Mouse (Mus musculus) frontal cortex, postnatal 25 days (tissue): Measurements from ENCODE around the gene Lbhd2.

Experiments
- DNase-seq, 2 experiments: peaks; one replicate each; pipeline ENCODE4 v3.0.0; 2022; ENCODE audit warnings: low spot score in 2 of 2

Lbhd2 gene

GRCm38 (mm10) chr12:111432097-111432496 lies 25.5 kb downstream of the Lbhd2 start:
- no peak for DNase-seq

GRCm38 (mm10) chr12:111432751-111433331 lies 26.2 kb downstream of the Lbhd2 start:
- DNase-seq, result no peak

GRCm38 (mm10) chr12:111434164-111434744 lies 27.6 kb downstream of the Lbhd2 start:
- no peak for DNase-seq

- no peak for DNase-seq
Measured at GRCm38 (mm10) chr12:111434745-111435327, 28.2 kb downstream of the Lbhd2 start.

GRCm38 (mm10) chr12:111436170-111436569 lies 29.6 kb downstream of the Lbhd2 start:
- no peak for DNase-seq

- no peak for DNase-seq
Measured at GRCm38 (mm10) chr12:111436640-111437039, 30.0 kb downstream of the Lbhd2 start.

- no peak for DNase-seq
Measured at GRCm38 (mm10) chr12:111437222-111437900, 30.8 kb downstream of the Lbhd2 start.

- no peak for DNase-seq
Measured at GRCm38 (mm10) chr12:111438850-111439249, 32.2 kb downstream of the Lbhd2 start.

GRCm38 (mm10) chr12:111440701-111441373 lies 34.2 kb downstream of the Lbhd2 start:
- DNase-seq, result no peak

- no peak for DNase-seq
Measured at GRCm38 (mm10) chr12:111441523-111441922, 34.9 kb downstream of the Lbhd2 start.

GRCm38 (mm10) chr12:111442309-111443010 lies 35.9 kb downstream of the Lbhd2 start, which contains the start of gene Tnfaip2:
Gene Tnfaip2 (plus strand): TSS chr12:111442469.
- no peak for DNase-seq

GRCm38 (mm10) chr12:111443011-111443870 lies 36.6 kb downstream of the Lbhd2 start:
- DNase-seq, result no peak

GRCm38 (mm10) chr12:111443921-111444831 lies 37.6 kb downstream of the Lbhd2 start:
- DNase-seq, result no peak

GRCm38 (mm10) chr12:111445161-111445889 lies 38.7 kb downstream of the Lbhd2 start:
- no peak for DNase-seq

GRCm38 (mm10) chr12:111445890-111446613 lies 39.4 kb downstream of the Lbhd2 start:
- DNase-seq, result no peak

- no peak for DNase-seq
Measured at GRCm38 (mm10) chr12:111446745-111447144, 40.1 kb downstream of the Lbhd2 start.

- DNase-seq, result no peak
Measured at GRCm38 (mm10) chr12:111447350-111447749, 40.7 kb downstream of the Lbhd2 start.
